Mouse (Mus musculus): ENCODE measurements around the gene Mrpl53.

Mrpl53 gene

DNA sequence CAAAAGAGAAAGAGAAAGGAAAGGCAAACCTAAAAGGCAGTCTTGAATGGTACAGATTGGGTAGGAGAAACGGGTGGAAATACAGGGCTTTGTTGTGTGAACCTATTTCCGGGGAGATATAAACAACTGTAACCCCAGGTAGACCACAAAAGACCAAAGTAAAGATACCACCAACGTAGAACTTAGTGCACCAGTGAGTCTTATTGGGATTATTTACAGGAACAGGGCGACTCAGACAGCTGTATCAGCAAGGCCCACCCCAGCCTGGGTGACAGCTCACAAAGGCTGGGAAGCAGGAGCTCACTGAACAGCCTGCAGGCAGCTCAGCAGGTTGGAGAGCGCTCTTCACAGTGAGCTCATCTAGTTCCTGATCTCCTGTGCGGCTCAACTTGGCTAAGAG is 12.9 kb upstream of the Mrpl53 start:
- DNase-seq (ENCODE audit: low spot score), result no peak

DNA sequence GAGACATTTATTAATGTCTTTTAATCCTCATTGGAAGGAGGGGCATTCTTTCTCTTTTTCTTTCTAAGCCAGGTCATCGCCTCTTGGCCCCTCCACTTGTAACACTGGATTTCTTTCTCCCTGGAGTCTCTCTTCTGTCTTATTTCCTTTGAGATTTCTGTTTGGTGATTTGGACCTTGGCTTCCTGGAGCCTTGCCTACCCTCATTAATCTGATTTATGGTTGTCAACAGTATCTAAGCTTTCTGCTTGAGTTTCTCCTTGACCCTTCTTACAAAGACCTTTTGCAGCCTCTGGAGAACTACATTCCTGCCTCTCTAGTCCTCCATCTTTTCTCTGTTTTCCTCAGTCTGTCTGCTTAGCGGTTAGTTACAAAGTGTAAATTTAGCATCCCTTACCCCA is 10.4 kb upstream of the Mrpl53 start:
- DNase-seq (ENCODE audit: low spot score), result no peak

DNA sequence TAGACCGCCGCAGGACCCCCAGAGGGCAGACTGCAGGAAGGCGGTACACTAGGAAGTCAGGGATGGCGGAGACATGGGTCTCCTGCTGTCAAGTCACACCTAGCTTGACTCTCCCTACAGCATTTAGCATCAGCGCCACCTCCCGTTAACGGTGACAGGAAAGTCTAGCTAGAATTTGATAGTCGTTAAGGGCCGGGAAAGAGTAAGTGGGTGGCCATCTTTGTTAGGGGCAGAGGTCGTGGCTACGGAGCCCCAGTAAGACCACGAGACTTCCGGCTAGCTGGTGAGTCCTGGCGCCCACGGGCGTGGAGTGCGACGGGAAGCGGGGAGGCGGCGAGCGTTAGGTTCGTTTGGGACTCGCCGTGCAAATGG is 7.5 kb upstream of the Mrpl53 start, which contains the start of the genes Ccdc142 and Gm42688:
TSS of gene Ccdc142 (plus strand) at position 286 of the 372 bp plus-strand sequence.
TSS of gene Gm42688 (plus strand) at position 302 of the 372 bp plus-strand sequence.
- DNase-seq (ENCODE audit: low spot score), result peak; percentile 89

DNA sequence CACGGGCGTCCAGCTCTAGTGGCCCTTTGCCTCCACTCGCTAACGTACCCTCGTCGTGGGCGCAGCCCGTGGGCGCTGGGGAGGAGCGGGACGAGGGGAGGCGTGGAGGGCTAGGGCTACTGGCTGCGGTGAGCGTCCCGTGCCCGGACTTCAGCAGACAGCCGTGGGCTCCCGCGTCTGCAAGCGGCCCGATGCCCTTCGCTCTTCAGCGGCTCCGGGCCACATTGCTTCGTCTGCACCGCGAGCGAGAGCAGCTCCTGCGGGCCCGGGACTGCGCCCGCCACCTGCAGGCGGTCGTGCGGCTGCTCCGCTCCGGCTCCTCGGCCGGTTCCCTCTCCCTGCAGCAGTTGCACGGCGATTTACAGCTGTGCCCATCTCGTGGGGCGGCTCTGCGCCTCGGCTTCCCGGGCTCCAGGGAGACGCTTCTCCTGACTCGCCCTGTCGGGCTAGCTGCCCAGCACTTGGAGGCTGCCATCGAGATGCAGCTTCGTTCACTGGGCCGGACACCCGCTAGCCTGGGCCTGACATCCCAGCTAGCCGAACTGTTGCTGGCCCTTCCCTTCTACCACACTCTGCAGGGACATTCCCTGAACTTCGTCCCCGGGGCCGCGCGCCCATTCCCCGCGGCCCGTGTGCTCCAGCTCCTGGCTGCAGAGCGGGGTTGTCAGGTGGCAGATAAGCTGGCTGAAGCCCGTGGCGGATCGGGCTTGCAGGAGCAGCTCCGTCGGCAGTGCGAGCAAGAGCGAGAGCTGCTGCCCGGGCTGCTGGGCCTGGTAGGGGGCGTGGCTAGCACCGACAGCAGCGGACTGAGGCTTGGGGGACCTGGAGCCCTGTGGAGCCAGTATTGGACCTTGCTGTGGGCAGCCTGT is 6.9 kb upstream of the Mrpl53 start:
- no peak for DNase-seq (ENCODE audit: low spot score)

DNA sequence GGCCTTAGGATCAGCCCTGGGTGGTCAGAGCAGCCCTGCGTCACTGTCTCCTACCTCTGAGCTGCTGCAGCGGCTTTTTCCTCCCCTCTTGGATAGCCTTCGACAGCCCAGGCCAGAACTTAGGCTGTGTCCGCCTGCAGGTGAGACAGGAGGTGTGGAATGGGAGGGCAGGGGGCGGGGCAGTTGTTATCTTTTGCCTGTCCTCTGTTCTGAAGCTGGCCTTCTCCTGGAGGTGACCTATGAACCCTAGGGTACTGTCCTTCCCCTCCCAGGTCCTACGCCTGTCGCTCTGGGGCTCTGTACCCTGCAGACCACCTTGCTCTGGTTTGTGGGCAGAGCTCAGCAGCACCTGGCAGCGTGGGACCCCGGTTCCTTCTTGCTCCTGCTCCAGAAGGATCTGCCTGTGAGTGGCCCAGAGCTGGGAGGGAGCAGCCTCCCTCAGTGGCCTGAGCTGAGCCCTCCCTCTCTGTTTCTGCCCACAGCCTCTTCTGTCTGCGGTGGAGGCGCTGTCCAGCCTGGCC is 5.7 kb upstream of the Mrpl53 start:
- DNase-seq (ENCODE audit: low spot score), result no peak

DNA sequence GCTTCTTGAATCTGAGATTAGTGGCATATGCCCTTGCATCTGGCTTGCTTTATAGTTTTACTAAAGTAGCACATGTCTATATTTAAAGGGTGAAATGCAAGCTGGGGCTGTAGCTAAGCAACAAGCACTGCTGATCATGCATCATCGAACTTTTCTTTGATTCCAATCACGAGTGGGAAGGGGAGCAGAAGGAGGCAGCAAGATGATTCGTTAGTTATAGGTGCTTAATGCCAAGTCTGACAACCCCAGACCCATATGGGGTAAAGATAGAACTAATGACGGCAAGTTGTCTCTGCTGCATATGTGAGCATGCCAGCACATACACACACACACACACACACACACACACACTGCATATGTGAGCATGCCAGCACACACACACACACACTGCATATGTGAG is 4.7 kb upstream of the Mrpl53 start:
- DNase-seq (ENCODE audit: low spot score), result no peak

DNA sequence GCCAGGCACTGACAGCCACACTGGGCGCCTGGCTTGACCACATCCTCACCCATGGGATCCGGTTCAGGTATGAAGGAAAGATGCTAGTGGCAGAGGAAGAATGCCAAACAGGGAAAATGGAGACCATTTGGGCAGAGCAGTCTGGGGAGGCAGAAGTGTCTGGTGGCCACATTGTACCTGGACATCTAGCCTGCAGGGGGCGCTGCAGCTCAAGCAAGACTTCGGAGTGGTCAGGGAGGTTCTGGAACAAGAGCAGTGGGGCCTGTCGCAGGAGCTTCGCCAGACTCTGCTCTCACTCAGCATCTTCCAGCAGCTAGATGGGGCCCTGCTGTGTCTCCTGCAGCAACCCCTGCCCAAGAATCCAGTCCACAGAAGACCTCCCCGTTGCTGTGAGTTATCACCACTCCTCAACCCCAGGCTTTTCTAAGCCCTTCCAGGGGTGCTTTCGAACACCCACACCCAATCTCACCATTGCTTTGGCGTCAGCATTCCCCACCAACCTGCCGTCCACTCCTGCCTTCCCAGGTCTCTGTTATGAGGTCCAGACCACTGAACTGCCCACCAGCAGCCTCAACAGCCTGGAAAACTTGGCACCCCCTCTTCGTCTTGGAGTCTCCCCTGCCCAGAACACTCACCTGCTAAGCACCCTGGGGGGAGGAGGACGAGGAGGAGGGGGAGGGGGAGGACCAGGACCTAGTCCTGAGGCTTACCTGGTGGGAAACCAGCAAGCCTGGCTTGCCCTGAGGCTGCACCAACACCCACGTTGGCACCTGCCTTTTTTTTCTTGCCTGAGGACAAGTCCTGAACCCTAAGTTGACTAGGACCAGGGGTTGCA is 1.1 kb upstream of the Mrpl53 start:
- no peak for DNase-seq (ENCODE audit: low spot score)

DNA sequence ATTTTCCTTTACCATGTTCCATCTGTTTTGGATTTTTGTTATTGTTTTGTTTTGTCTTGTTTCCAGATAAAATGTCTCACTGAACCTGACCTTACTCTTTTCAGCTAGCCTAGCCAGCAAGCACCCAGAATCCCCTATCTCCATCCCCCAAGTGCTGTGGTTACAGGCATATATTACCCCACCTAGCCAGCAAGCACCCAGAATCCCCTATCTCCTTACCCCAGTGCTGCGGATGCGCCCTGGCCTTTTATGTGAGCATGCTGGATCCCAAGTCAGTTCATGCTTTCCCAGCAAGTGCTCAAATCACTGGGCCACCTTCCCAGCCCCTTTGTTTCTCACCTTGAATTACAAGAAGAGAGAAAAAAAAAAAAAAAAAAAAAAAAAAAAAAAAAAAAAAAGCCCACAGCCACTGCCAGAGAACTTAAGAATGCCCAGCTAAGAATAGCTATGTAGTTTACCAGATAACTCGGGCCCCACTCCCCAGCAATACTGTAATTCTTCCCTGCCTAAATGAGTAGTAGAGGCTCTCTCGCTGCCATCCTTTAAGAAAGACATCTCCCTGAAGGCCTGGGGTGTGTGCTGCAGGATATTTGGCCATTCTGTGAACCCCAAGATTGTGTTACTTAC is 2.8 kb downstream of the Mrpl53 start:
- no peak for DNase-seq (ENCODE audit: low spot score)

DNA sequence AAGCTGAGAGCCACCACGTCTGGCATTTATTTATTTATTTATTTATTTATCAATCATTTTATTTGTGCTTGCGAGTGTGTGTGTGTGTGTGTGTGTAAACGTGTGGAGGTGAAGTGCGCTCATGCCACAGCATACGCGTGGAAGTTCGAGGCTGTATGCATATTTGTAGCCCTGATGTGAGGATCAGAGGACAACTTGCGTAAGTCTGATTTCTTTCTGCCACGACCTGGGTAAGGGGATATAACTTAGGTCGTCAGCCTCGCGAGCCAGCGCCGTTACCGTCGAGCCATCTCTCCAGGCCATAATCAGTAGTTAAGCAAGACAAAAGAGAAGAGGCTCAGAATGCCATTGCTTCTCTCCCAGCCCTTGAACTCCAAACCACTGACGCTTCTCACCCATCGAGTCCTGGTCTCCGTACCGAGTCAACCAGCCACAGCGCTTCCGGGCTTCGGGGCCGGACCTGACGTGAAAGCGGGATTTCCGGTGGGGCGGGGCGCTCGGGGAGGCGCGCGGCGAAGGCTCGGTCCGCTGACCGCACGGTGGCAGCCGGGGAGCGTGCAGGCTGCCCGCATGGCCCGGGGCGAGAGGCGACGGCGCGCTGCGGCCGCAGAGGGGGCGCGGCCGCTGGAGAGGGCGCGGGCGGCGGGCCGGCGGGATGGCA is 6.3 kb downstream of the Mrpl53 start, which contains the start of gene Mogs:
TSS of gene Mogs (plus strand) at position 486 of the 661 bp plus-strand sequence.
- peak; percentile 81 for DNase-seq (ENCODE audit: low spot score)

DNA sequence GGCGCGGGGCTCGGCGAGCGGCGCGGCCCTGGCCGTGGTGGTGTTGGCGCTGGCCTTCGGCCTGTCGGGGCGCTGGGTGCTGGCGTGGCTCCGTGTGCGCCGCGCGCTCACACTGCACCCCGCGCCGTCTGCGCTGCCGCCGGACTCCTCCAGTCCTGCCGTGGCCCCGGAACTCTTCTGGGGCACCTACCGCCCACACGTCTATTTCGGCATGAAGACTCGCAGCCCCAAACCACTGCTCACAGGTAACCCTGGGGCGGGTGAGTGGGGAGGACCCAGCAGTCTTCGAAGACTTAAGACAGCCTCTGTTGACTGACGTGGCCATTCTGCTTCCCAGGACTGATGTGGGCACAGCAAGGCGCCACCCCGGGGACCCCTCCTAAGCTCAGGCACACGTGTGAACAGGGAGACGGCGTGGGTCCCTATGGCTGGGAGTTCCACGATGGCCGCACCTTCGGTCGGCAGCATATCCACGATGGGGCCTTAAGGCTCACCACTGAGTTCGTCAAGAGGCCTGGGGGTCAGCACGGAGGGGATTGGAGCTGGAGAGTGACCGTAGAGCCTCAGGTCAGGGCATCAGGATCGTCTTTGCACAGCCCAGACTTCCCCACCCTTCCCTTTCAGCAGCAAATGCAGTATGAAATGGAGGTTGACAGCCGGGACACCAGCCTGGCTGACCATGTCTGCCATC is 7.0 kb downstream of the Mrpl53 start:
- DNase-seq (ENCODE audit: low spot score), result no peak

DNA sequence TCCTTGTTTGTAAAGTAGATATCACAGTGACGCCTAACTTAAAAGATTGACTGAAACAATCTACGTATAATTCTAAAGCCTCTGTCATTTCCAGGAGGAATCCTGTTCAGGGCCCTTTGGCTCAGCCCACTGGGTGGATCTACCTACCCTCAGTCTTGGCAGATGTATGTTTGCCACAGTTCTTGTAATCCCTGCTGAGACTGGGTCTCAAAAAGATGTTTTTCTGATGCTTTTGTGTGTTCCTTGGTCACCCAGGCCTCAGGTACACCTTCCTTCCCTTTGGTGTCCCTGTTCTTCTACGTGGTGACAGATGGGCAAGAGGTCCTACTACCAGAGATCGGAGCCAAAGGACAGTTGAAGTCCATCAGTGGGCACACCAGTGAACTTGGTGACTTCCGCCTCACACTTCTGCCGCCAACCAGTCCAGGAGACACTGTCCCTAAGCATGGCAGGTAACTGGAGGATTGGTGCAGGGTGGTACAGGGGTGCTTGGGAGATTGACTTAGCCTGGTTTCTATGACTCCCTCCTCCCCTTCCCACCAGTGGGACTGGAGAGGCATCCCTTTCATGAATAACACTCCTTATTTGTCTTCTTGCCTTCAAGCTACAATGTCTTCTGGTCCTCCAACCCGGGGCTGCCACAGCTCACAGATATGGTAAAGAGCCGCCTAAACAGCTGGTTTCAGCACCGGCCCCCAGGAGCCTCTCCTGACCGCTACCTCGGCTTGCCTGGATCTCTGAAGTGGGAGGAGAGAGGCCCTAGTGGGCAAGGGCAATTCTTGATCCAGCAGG is 7.7 kb downstream of the Mrpl53 start:
- DNase-seq (ENCODE audit: low spot score), result no peak

DNA sequence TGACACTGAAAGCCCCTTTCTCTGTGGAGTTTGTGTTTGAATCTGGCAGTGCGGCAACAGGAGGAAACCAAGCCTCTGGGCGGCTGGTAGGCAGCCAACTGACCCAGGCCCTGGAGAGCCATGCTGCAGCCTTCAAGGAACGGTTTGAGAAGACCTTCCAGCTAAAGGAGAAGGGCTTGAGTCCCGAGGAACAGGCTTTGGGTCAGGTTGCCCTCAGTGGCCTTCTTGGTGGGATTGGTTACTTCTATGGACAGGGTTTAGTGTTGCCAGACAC is 8.3 kb downstream of the Mrpl53 start:
- DNase-seq (ENCODE audit: low spot score), result no peak

DNA sequence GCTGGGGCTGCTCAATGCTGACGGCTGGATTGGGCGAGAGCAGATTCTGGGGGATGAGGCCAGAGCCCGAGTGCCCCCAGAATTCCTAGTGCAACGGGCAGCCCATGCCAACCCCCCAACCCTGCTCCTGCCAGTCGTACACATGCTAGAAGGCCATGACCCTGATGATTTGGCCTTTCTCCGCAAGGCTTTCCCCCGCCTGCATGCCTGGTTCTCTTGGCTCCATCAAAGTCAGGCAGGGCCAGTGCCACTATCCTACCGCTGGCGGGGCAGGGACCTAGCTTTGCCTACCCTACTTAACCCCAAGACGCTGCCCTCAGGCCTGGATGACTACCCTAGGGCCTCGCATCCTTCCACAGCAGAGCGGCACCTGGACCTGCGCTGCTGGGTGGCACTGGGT is 8.8 kb downstream of the Mrpl53 start:
- no peak for DNase-seq (ENCODE audit: low spot score)

DNA sequence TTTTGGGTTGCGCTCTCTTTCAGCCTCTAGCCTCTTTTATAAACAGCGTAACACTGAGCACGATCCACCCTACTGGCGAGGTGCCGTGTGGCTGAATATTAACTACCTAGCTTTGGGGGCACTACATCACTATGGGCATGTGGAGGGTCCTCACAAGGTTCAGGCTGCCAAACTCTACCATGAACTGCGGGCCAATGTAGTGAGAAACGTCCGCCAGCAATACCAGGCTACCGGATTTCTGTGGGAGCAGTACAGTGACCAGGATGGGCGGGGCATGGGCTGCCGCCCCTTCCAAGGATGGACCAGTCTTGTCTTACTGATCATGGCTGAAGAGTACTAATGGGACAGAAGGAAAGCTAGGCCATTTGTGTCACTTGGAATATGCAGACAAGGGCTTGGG is 9.5 kb downstream of the Mrpl53 start:
- no peak for DNase-seq (ENCODE audit: low spot score)

DNA sequence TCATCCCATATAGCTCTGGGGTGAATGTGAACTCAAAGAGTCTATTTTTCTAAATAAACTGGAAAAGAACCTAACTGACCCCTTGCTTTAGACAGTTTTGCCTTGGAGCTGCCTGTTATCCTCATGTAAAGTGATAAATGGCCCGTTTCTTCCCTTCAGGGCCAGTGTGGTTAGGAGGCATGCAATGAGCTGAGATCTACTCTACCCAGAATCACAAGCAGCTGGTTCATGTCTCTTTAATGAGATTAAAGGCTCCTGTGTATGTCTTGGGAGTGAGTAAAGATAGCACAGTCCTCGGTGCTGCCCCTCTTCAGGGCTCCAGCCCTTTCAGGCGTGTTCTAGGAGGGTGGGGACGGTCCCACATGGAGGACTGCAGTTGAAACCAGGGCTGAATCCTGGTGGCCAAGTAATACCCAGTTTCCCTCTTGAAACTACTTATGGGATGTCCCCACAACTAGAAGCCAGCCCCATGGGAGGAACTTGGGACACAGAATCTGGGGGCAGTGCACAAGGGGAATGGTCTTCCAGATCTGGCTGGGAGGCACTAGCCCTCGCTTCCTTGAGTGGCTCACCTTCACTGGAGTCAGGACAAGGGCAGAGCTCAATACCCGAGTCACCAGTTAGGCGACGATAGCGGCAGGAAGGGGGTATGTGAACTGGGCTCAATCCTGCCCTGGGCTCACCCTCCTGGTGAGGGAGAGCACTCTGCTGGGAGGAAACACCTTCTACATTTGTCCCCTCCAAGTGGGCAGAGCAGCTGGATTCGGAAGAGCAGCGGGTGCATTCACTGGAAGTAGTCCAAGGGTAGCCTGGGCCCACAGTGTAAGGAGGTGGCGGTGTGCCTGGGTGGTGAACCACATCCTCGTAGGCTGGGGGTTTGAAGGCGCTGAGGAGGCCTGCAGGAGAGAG is 10.2 kb downstream of the Mrpl53 start:
- no peak for DNase-seq (ENCODE audit: low spot score)

DNA sequence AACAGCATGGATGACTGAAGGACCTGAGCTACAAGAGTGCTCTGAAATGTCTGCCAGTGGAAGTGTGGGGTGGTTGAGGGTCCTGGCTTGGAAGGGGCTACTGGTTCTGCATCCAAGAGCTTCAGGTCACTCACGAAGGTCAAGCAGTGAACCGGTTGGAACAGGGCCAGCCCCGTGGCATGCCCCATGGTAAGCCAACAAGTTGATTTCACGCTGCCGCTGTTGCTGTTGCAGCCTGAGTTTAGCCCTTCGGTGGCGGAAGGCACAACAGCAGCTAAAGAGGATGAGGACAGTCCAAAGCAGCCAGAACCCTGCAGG is 10.9 kb downstream of the Mrpl53 start:
- no peak for DNase-seq (ENCODE audit: low spot score)

DNA sequence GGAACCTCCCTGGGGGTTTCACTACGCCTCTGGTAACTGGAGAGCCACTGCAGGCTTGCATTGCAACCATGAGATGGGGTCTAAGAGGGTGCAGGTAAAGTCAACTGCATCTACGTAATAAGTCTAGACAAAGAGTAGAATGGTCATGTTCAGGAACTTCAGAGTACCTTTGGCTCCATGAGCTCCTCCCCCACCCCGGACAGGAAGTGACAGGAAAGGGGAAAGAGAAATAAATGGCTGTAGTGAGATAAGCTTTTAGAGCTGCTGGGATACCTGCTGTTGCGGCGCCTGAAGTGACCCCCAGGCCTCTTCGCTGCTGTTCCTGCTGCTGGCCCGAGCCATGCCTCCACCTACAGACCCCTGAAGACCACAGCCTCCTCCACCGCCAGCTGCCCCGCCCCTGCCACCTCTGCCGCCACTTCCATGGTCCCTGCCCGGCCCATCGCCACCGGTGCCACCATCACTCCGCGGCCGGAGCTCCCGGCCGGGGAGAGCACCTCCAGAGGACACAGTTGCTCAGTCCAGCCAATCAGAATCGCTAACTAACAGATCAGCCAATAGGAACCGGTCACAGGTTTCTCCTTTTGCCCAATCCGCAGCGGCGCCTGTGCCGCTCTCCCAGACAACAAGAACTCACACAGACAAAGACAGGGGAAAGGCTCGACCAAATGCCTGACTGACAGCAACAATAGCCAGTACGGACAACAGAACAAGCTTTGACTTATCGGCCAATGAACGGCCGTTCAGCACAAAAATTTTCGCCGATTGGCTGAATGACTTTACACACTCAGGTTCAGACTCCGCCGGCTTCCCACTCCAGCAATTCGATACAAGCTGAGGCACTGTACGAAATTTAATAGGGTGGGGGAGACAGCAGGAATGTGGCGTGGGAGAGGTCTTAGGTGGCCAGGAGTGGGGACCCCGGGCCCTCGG is 12.4 kb downstream of the Mrpl53 start, which contains the start of gene Wbp1:
TSS of gene Wbp1 (minus strand) at position 630 of the 933 bp plus-strand sequence.
- DNase-seq (ENCODE audit: low spot score), result peak; percentile 98
